Mouse (Mus musculus) T-helper 1 cell (primary cell): ENCODE results near the gene F7.

Source experiments
- in situ Hi-C: fragments of 300-600 bp; cut with MboI, MseI; formaldehyde crosslinking; loops from one replicate; pipeline ENCODE4 v1.15.1; 2025; ENCODE audit warnings: high pct_unique_total_duplicates

F7 gene

GRCm38 (mm10) chr8:13025487-13026224 is at the start of gene F7:
Gene F7, plus strand, starts transcription at chr8:13026034.
- in situ Hi-C loops, result loop anchor here (10.0 kb wide), 1 partner anchor 1789 kb away; no protein-coding TSS in a partner anchor

GRCm38 (mm10) chr8:12976290-12976689 is 49.5 kb upstream of the F7 start:
- in situ Hi-C loops, result loop anchor here (10.0 kb wide), 1 partner anchor 249 kb away; no protein-coding TSS in a partner anchor

GRCm38 (mm10) chr8:12976723-12977122 is 49.1 kb upstream of the F7 start:
- in situ Hi-C loops, result loop anchor here (10.0 kb wide), 1 partner anchor 248 kb away; no protein-coding TSS in a partner anchor

- in situ Hi-C loops, result loop anchor here (10.0 kb wide), 1 partner anchor 247 kb away; no protein-coding TSS in a partner anchor
Measured at GRCm38 (mm10) chr8:12977325-12977724, 48.5 kb upstream of the F7 start.

GRCm38 (mm10) chr8:12978308-12978707 is 47.5 kb upstream of the F7 start:
- in situ Hi-C loops, result loop anchor here (10.0 kb wide), 1 partner anchor 246 kb away; no protein-coding TSS in a partner anchor

GRCm38 (mm10) chr8:12978726-12979125 is 47.1 kb upstream of the F7 start:
- in situ Hi-C loops, result loop anchor here (10.0 kb wide), 1 partner anchor 246 kb away; no protein-coding TSS in a partner anchor

GRCm38 (mm10) chr8:12983681-12984467 is 42.0 kb upstream of the F7 start:
- in situ Hi-C loops, result loop anchor here (10.0 kb wide), 1 partner anchor 261 kb away; no protein-coding TSS in a partner anchor

GRCm38 (mm10) chr8:12984601-12985243 is 41.1 kb upstream of the F7 start:
- in situ Hi-C loops, result loop anchor here (5.0 to 10.0 kb wide), 2 partner anchors 153 to 260 kb away; no protein-coding TSS in a partner anchor

GRCm38 (mm10) chr8:12985259-12985658 is 40.6 kb upstream of the F7 start:
- in situ Hi-C loops, result loop anchor here (5.0 to 10.0 kb wide), 2 partner anchors 152 to 260 kb away; no protein-coding TSS in a partner anchor

GRCm38 (mm10) chr8:12987571-12987970 is 38.3 kb upstream of the F7 start:
- in situ Hi-C loops, result loop anchor here (5.0 to 10.0 kb wide), 2 partner anchors 150 to 257 kb away; no protein-coding TSS in a partner anchor

- in situ Hi-C loops, result loop anchor here (5.0 to 10.0 kb wide), 2 partner anchors 148 to 256 kb away; no protein-coding TSS in a partner anchor
Measured at GRCm38 (mm10) chr8:12988722-12989430, 37.0 kb upstream of the F7 start.

- in situ Hi-C loops, result no loop called here
Measured at GRCm38 (mm10) chr8:12991411-12991810, 34.4 kb upstream of the F7 start.

- in situ Hi-C loops, result no loop called here
Measured at GRCm38 (mm10) chr8:12994468-12994867, 31.4 kb upstream of the F7 start.

GRCm38 (mm10) chr8:12995481-12995880 is 30.4 kb upstream of the F7 start:
- in situ Hi-C loops, result no loop called here

- in situ Hi-C loops, result no loop called here
Measured at GRCm38 (mm10) chr8:12996831-12997275, 29.0 kb upstream of the F7 start.

- in situ Hi-C loops, result no loop called here
Measured at GRCm38 (mm10) chr8:12998331-12998730, 27.5 kb upstream of the F7 start.

GRCm38 (mm10) chr8:12999793-13000192 is 26.0 kb upstream of the F7 start:
- in situ Hi-C loops, result no loop called here

GRCm38 (mm10) chr8:13007458-13007857 is 18.4 kb upstream of the F7 start:
- in situ Hi-C loops, result no loop called here

GRCm38 (mm10) chr8:13010313-13010712 is 15.5 kb upstream of the F7 start:
- in situ Hi-C loops, result loop anchor here (10.0 kb wide), 1 partner anchor 1876 kb away; no protein-coding TSS in a partner anchor

- in situ Hi-C loops, result loop anchor here (10.0 kb wide), 1 partner anchor 1885 kb away; no protein-coding TSS in a partner anchor
Measured at GRCm38 (mm10) chr8:13019560-13019959, 6.3 kb upstream of the F7 start.
